Mouse (Mus musculus): ENCODE measurements around the gene Olfr1370.
"Not testable (repeated sequence)": the region's sequence is repeated elsewhere in the genome, so short reads cannot be mapped to it uniquely, and the experiment has no call there.

Olfr1370 gene

GRCm38 (mm10) chr13:21074847-21075246 lies at the start of gene Olfr1370:
TSS of gene Olfr1370 (minus strand) at chr13:21074947.
- no peak for DNase-seq (ENCODE audit: low spot score)

- no peak for DNase-seq (ENCODE audit: low spot score)
Measured at GRCm38 (mm10) chr13:21114121-21114520, 39.4 kb upstream of the Olfr1370 start.

GRCm38 (mm10) chr13:21111183-21111582 lies 36.4 kb upstream of the Olfr1370 start, which contains the start of gene Olfr1369-ps1:
TSS of gene Olfr1369-ps1 (plus strand) at chr13:21111483.
- not testable (repeated sequence) for DNase-seq (ENCODE audit: low spot score)

GRCm38 (mm10) chr13:21110441-21110840 lies 35.7 kb upstream of the Olfr1370 start:
- DNase-seq (ENCODE audit: low spot score) = no peak

- DNase-seq (ENCODE audit: low spot score) = no peak
Measured at GRCm38 (mm10) chr13:21109759-21110158, 35.0 kb upstream of the Olfr1370 start.

GRCm38 (mm10) chr13:21082686-21083085 lies 7.9 kb upstream of the Olfr1370 start:
- no peak for DNase-seq (ENCODE audit: low spot score)

GRCm38 (mm10) chr13:21066021-21066420 lies 8.7 kb downstream of the Olfr1370 start:
- DNase-seq (ENCODE audit: low spot score) = no peak

- no peak for DNase-seq (ENCODE audit: low spot score)
Measured at GRCm38 (mm10) chr13:21050118-21050517, 24.6 kb downstream of the Olfr1370 start.

GRCm38 (mm10) chr13:21040589-21041199 lies 34.1 kb downstream of the Olfr1370 start:
- no peak for DNase-seq (ENCODE audit: low spot score)

GRCm38 (mm10) chr13:21035981-21036380 lies 38.8 kb downstream of the Olfr1370 start:
- DNase-seq (ENCODE audit: low spot score) = no peak

GRCm38 (mm10) chr13:21035011-21035410 lies 39.7 kb downstream of the Olfr1370 start:
- DNase-seq (ENCODE audit: low spot score) = no peak

GRCm38 (mm10) chr13:21033176-21033575 lies 41.6 kb downstream of the Olfr1370 start:
- DNase-seq (ENCODE audit: low spot score) = no peak

GRCm38 (mm10) chr13:21024831-21025230 lies 49.9 kb downstream of the Olfr1370 start:
- DNase-seq (ENCODE audit: low spot score) = no peak
